Mouse (Mus musculus): ENCODE measurements at regions not wholly inside any gene's neighbourhood (a gene's known extent, or its start where the extent isn't known, plus 50 kb on each side); places are given as distances from the start of the nearest gene placed in this dataset.

GRCm38 (mm10) chr12:39715120-39715519 lies 322.7 kb downstream of the Arl4a start:
- 19% methylated on average over 4 of the region's 4 CpGs for WGBS

GRCm38 (mm10) chr12:39714169-39714794 lies 323.5 kb downstream of the Arl4a start:
- Histone ChIP-seq H3K27me3 (replicated peaks; ENCODE audit: control insufficient read depth, insufficient read depth, low read length) (no peaks in the 10 kb centered on the region), H3K9me3 (ENCODE audit: control insufficient read depth, low read length) (no peaks in the 10 kb centered on the region), H3K27ac (ENCODE audit: low read length) (no peak overlapping the region), H3K36me3 (ENCODE audit: control insufficient read depth, insufficient read depth) (no peaks in the 10 kb centered on the region), H3K4me1 (replicated peaks; ENCODE audit: control insufficient read depth, insufficient read depth, low read length) (peaks cover 10% of the 10 kb centered on the region; the same call in 1 of the 2 replicates), H3K4me2 (ENCODE audit: low read length) (no peak overlapping the region), H3K4me3 (replicated peaks; ENCODE audit: low read length) (no peak overlapping the region), H3K9ac (replicated peaks; ENCODE audit: low read depth, low read length) (no peak overlapping the region)
- 82% methylated on average over 2 of the region's 2 CpGs for WGBS
- ATAC-seq, result no peak

More at GRCm38 (mm10) chr12:39715120-39715519, 322.7 kb downstream of the Arl4a start:
- Histone ChIP-seq H3K27ac (ENCODE audit: low read length) (0 out of 2 replicates have a peak overlapping the region, but pooled peaks have one; percentile 4), H3K9ac (replicated peaks; ENCODE audit: low read depth, low read length) (no peak overlapping the region), H3K9me3 (ENCODE audit: control insufficient read depth, low read length) (no peaks in the 10 kb centered on the region), H3K36me3 (ENCODE audit: control insufficient read depth, insufficient read depth) (no peaks in the 10 kb centered on the region), H3K4me3 (replicated peaks; ENCODE audit: low read length) (no peak overlapping the region), H3K4me2 (ENCODE audit: low read length) (no peak overlapping the region), H3K27me3 (replicated peaks; ENCODE audit: control insufficient read depth, insufficient read depth, low read length) (no peaks in the 10 kb centered on the region), H3K4me1 (replicated peaks; ENCODE audit: control insufficient read depth, insufficient read depth, low read length) (peaks cover 10% of the 10 kb centered on the region; the same call in 1 of the 2 replicates)
- peak; percentile 65 for ATAC-seq

GRCm38 (mm10) chr12:39711807-39712206 lies 326.0 kb downstream of the Arl4a start:
- 82% methylated on average over 1 of the region's 1 CpGs for WGBS
- Histone ChIP-seq H3K4me2 (ENCODE audit: low read length) (no peak overlapping the region), H3K9ac (replicated peaks; ENCODE audit: low read depth, low read length) (no peak overlapping the region), H3K27ac (ENCODE audit: low read length) (no peak overlapping the region), H3K4me3 (replicated peaks; ENCODE audit: low read length) (no peak overlapping the region), H3K9me3 (ENCODE audit: control insufficient read depth, low read length) (no peaks in the 10 kb centered on the region), H3K4me1 (replicated peaks; ENCODE audit: control insufficient read depth, insufficient read depth, low read length) (peaks cover 10% of the 10 kb centered on the region; the same call in 1 of the 2 replicates), H3K36me3 (ENCODE audit: control insufficient read depth, insufficient read depth) (no peaks in the 10 kb centered on the region), H3K27me3 (replicated peaks; ENCODE audit: control insufficient read depth, insufficient read depth, low read length) (no peaks in the 10 kb centered on the region)
- no peak for ATAC-seq

- WGBS, result 58% methylated on average over 5 of the region's 5 CpGs
- peaks cover 6% of the 10 kb centered on the region; the same call in 1 of the 2 replicates for H3K4me1 ChIP-seq (replicated peaks; ENCODE audit: control insufficient read depth, insufficient read depth, low read length)
- no peaks in the 10 kb centered on the region for H3K27me3 ChIP-seq (replicated peaks; ENCODE audit: control insufficient read depth, insufficient read depth, low read length)
- peak; percentile 75 for ATAC-seq
- H3K27ac ChIP-seq (ENCODE audit: low read length), result no peak overlapping the region
- no peaks in the 10 kb centered on the region for H3K9me3 ChIP-seq (ENCODE audit: control insufficient read depth, low read length)
- no peaks in the 10 kb centered on the region for H3K36me3 ChIP-seq (ENCODE audit: control insufficient read depth, insufficient read depth)
- no peak overlapping the region for H3K4me2 ChIP-seq (ENCODE audit: low read length)
- no peak overlapping the region for H3K4me3 ChIP-seq (replicated peaks; ENCODE audit: low read length)
- H3K9ac ChIP-seq (replicated peaks; ENCODE audit: low read depth, low read length), result no peak overlapping the region
Measured at GRCm38 (mm10) chr12:39709850-39710249, 328.0 kb downstream of the Arl4a start.

- Histone ChIP-seq H3K36me3 (ENCODE audit: control insufficient read depth, insufficient read depth) (no peaks in the 10 kb centered on the region), H3K27me3 (replicated peaks; ENCODE audit: control insufficient read depth, insufficient read depth, low read length) (no peaks in the 10 kb centered on the region), H3K27ac (ENCODE audit: low read length) (no peak overlapping the region), H3K4me3 (replicated peaks; ENCODE audit: low read length) (no peak overlapping the region), H3K9me3 (ENCODE audit: control insufficient read depth, low read length) (no peaks in the 10 kb centered on the region), H3K4me1 (replicated peaks; ENCODE audit: control insufficient read depth, insufficient read depth, low read length) (no peaks in the 10 kb centered on the region), H3K9ac (replicated peaks; ENCODE audit: low read depth, low read length) (no peak overlapping the region), H3K4me2 (ENCODE audit: low read length) (no peak overlapping the region)
- WGBS, result 79% methylated on average over 3 of the region's 3 CpGs
- no peak for ATAC-seq
Measured at GRCm38 (mm10) chr12:39697182-39697581, 340.6 kb downstream of the Arl4a start.

- ATAC-seq, result no peak
- no peaks in the 10 kb centered on the region for H3K36me3 ChIP-seq (ENCODE audit: control insufficient read depth, insufficient read depth)
- no peak overlapping the region for H3K9ac ChIP-seq (replicated peaks; ENCODE audit: low read depth, low read length)
- H3K4me3 ChIP-seq (replicated peaks; ENCODE audit: low read length), result no peak overlapping the region
- H3K4me1 ChIP-seq (replicated peaks; ENCODE audit: control insufficient read depth, insufficient read depth, low read length), result no peaks in the 10 kb centered on the region
- no peak overlapping the region for H3K27ac ChIP-seq (ENCODE audit: low read length)
- H3K9me3 ChIP-seq (ENCODE audit: control insufficient read depth, low read length), result no peaks in the 10 kb centered on the region
- H3K27me3 ChIP-seq (replicated peaks; ENCODE audit: control insufficient read depth, insufficient read depth, low read length), result no peaks in the 10 kb centered on the region
- 85% methylated on average over 1 of the region's 1 CpGs for WGBS
- no peak overlapping the region for H3K4me2 ChIP-seq (ENCODE audit: low read length)
Measured at GRCm38 (mm10) chr12:39695322-39695721, 342.5 kb downstream of the Arl4a start.

GRCm38 (mm10) chr12:39692043-39692442 lies 345.8 kb downstream of the Arl4a start:
- WGBS, result 74% methylated on average over 2 of the region's 2 CpGs
- Histone ChIP-seq H3K27ac (ENCODE audit: low read length) (no peak overlapping the region), H3K4me3 (replicated peaks; ENCODE audit: low read length) (no peak overlapping the region), H3K9ac (replicated peaks; ENCODE audit: low read depth, low read length) (no peak overlapping the region), H3K4me1 (replicated peaks; ENCODE audit: control insufficient read depth, insufficient read depth, low read length) (no peaks in the 10 kb centered on the region), H3K4me2 (ENCODE audit: low read length) (no peak overlapping the region), H3K27me3 (replicated peaks; ENCODE audit: control insufficient read depth, insufficient read depth, low read length) (no peaks in the 10 kb centered on the region), H3K9me3 (ENCODE audit: control insufficient read depth, low read length) (no peaks in the 10 kb centered on the region), H3K36me3 (ENCODE audit: control insufficient read depth, insufficient read depth) (no peaks in the 10 kb centered on the region)
- ATAC-seq, result no peak

GRCm38 (mm10) chr12:39685399-39685798 lies 352.4 kb downstream of the Arl4a start:
- no peak overlapping the region for H3K27ac ChIP-seq (ENCODE audit: low read length)
- H3K9ac ChIP-seq (replicated peaks; ENCODE audit: low read depth, low read length), result no peak overlapping the region
- ATAC-seq, result peak; percentile 79
- no peak overlapping the region for H3K4me3 ChIP-seq (replicated peaks; ENCODE audit: low read length)
- H3K36me3 ChIP-seq (ENCODE audit: control insufficient read depth, insufficient read depth), result no peaks in the 10 kb centered on the region
- no peaks in the 10 kb centered on the region for H3K9me3 ChIP-seq (ENCODE audit: control insufficient read depth, low read length)
- H3K27me3 ChIP-seq (replicated peaks; ENCODE audit: control insufficient read depth, insufficient read depth, low read length), result no peaks in the 10 kb centered on the region
- no peak overlapping the region for H3K4me2 ChIP-seq (ENCODE audit: low read length)
- H3K4me1 ChIP-seq (replicated peaks; ENCODE audit: control insufficient read depth, insufficient read depth, low read length), result no peaks in the 10 kb centered on the region; the same call in 1 of the 2 replicates

GRCm38 (mm10) chr12:39682121-39682520 lies 355.7 kb downstream of the Arl4a start:
- Histone ChIP-seq H3K9ac (replicated peaks; ENCODE audit: low read depth, low read length) (no peak overlapping the region), H3K27ac (ENCODE audit: low read length) (no peak overlapping the region), H3K27me3 (replicated peaks; ENCODE audit: control insufficient read depth, insufficient read depth, low read length) (no peaks in the 10 kb centered on the region), H3K4me2 (ENCODE audit: low read length) (no peak overlapping the region), H3K36me3 (ENCODE audit: control insufficient read depth, insufficient read depth) (no peaks in the 10 kb centered on the region), H3K9me3 (ENCODE audit: control insufficient read depth, low read length) (no peaks in the 10 kb centered on the region), H3K4me3 (replicated peaks; ENCODE audit: low read length) (no peak overlapping the region), H3K4me1 (replicated peaks; ENCODE audit: control insufficient read depth, insufficient read depth, low read length) (no peaks in the 10 kb centered on the region; the same call in 1 of the 2 replicates)
- WGBS, result 67% methylated on average over 1 of the region's 1 CpGs
- ATAC-seq, result no peak

GRCm38 (mm10) chr12:39675608-39676007 lies 362.2 kb downstream of the Arl4a start:
- Histone ChIP-seq H3K36me3 (ENCODE audit: control insufficient read depth, insufficient read depth) (no peaks in the 10 kb centered on the region), H3K27ac (ENCODE audit: low read length) (no peak overlapping the region), H3K9me3 (ENCODE audit: control insufficient read depth, low read length) (no peaks in the 10 kb centered on the region), H3K4me2 (ENCODE audit: low read length) (no peak overlapping the region), H3K4me3 (replicated peaks; ENCODE audit: low read length) (no peak overlapping the region), H3K4me1 (replicated peaks; ENCODE audit: control insufficient read depth, insufficient read depth, low read length) (no peaks in the 10 kb centered on the region), H3K27me3 (replicated peaks; ENCODE audit: control insufficient read depth, insufficient read depth, low read length) (no peaks in the 10 kb centered on the region), H3K9ac (replicated peaks; ENCODE audit: low read depth, low read length) (no peak overlapping the region)
- no peak for ATAC-seq
- 95% methylated on average over 2 of the region's 2 CpGs for WGBS

All from forebrain, embryonic 16.5 days (tissue).